Mouse (Mus musculus): ENCODE results near the gene Map2k1.
A peak's percentile ranks its signal among the peaks of the same experiment; 100 is the strongest.
"Not testable (repeated sequence)": the region's sequence is repeated elsewhere in the genome, so short reads cannot be mapped to it uniquely, and the experiment has no call there.

The Map2k1 gene

GRCm38 (mm10) chr9:64253021-64253904, at the start of gene Map2k1:
TSS of gene Map2k1 (minus strand) at chr9:64253631.
- DNase-seq (ENCODE audit: low read depth in 2 of 2, low spot score in 2 of 2), result peak; percentile 99

- DNase-seq (ENCODE audit: low read depth in 2 of 2, low spot score in 2 of 2), result not testable (repeated sequence)
These were observed 49.7 kb upstream of the Map2k1 start for GRCm38 (mm10) chr9:64303086-64303485.

- no peak for DNase-seq (ENCODE audit: low read depth in 2 of 2, low spot score in 2 of 2)
These were observed 29.1 kb upstream of the Map2k1 start for GRCm38 (mm10) chr9:64282404-64282987.

GRCm38 (mm10) chr9:64281781-64282178, 28.3 kb upstream of the Map2k1 start:
- DNase-seq (ENCODE audit: low read depth in 2 of 2, low spot score in 2 of 2), result no peak

- DNase-seq (ENCODE audit: low read depth in 2 of 2, low spot score in 2 of 2), result peak; percentile 93 to 96
These were observed 27.8 kb upstream of the Map2k1 start, which contains the start of gene Tipin for GRCm38 (mm10) chr9:64281105-64281780. TSS of gene Tipin (plus strand) at chr9:64281581.

GRCm38 (mm10) chr9:64278665-64279310, 25.4 kb upstream of the Map2k1 start:
- DNase-seq (ENCODE audit: low read depth in 2 of 2, low spot score in 2 of 2), result no peak

GRCm38 (mm10) chr9:64277706-64278105, 24.3 kb upstream of the Map2k1 start:
- peak; percentile 71 to 81 for DNase-seq (ENCODE audit: low read depth in 2 of 2, low spot score in 2 of 2)

- DNase-seq (ENCODE audit: low read depth in 2 of 2, low spot score in 2 of 2), result no peak
These were observed 21.5 kb upstream of the Map2k1 start for GRCm38 (mm10) chr9:64274919-64275318.

GRCm38 (mm10) chr9:64274291-64274690, 20.9 kb upstream of the Map2k1 start:
- DNase-seq (ENCODE audit: low read depth in 2 of 2, low spot score in 2 of 2), result no peak

- no peak for DNase-seq (ENCODE audit: low read depth in 2 of 2, low spot score in 2 of 2)
These were observed 20.3 kb upstream of the Map2k1 start for GRCm38 (mm10) chr9:64273757-64274156.

GRCm38 (mm10) chr9:64272611-64273010, 19.2 kb upstream of the Map2k1 start:
- DNase-seq (ENCODE audit: low read depth in 2 of 2, low spot score in 2 of 2), result peak in 1 of 2 experiments; percentile 32

GRCm38 (mm10) chr9:64271249-64271648, 17.8 kb upstream of the Map2k1 start:
- DNase-seq (ENCODE audit: low read depth in 2 of 2, low spot score in 2 of 2), result no peak

- DNase-seq (ENCODE audit: low read depth in 2 of 2, low spot score in 2 of 2), result not testable (repeated sequence)
These were observed 15.4 kb upstream of the Map2k1 start for GRCm38 (mm10) chr9:64268836-64269235.

- no peak for DNase-seq (ENCODE audit: low read depth in 2 of 2, low spot score in 2 of 2)
These were observed 14.8 kb upstream of the Map2k1 start for GRCm38 (mm10) chr9:64268196-64268595.

GRCm38 (mm10) chr9:64267231-64267630, 13.8 kb upstream of the Map2k1 start:
- DNase-seq (ENCODE audit: low read depth in 2 of 2, low spot score in 2 of 2), result no peak

GRCm38 (mm10) chr9:64264813-64265212, 11.4 kb upstream of the Map2k1 start:
- DNase-seq (ENCODE audit: low read depth in 2 of 2, low spot score in 2 of 2), result no peak

- no peak for DNase-seq (ENCODE audit: low read depth in 2 of 2, low spot score in 2 of 2)
These were observed 7.6 kb upstream of the Map2k1 start for GRCm38 (mm10) chr9:64261023-64261422.

- no peak for DNase-seq (ENCODE audit: low read depth in 2 of 2, low spot score in 2 of 2)
These were observed 6.5 kb upstream of the Map2k1 start for GRCm38 (mm10) chr9:64259906-64260305.

GRCm38 (mm10) chr9:64256204-64256603, 2.8 kb upstream of the Map2k1 start:
- no peak for DNase-seq (ENCODE audit: low read depth in 2 of 2, low spot score in 2 of 2)

- DNase-seq (ENCODE audit: low read depth in 2 of 2, low spot score in 2 of 2), result no peak
These were observed 2.0 kb upstream of the Map2k1 start for GRCm38 (mm10) chr9:64255422-64255821.

- DNase-seq (ENCODE audit: low read depth in 2 of 2, low spot score in 2 of 2), result no peak
These were observed 825 bp downstream of the Map2k1 start for GRCm38 (mm10) chr9:64252591-64253020.
